Mouse (Mus musculus) stomach, postnatal 0 days (tissue): ENCODE measurements at regions not wholly inside any gene's neighbourhood (a gene's known extent, or its start where the extent isn't known, plus 50 kb on each side); places are given as distances from the start of the nearest gene placed in this dataset.

Experiments used
- ATAC-seq: fragments of 200-750 bp; cut with Nextera tagmentation; 2 replicates; pipeline ENCODE4 v1.8.0; 2017; ENCODE audit not compliant: low FRiP score, low TSS enrichment
- DNase-seq: peaks from one replicate; pipeline ENCODE4 v3.0.0-alpha.2; 2016; ENCODE audit warnings: low spot score
- H3K27ac ChIP-seq: fragments of 300-500 bp; sonication (generic); replicated peaks from 2 replicates; pipeline ENCODE4 v1.5.1; 2014; ENCODE audit warnings: mild to moderate bottlenecking, control low read depth
- H3K27me3 ChIP-seq: fragments of 300-500 bp; sonication (generic); 2 replicates; pipeline ENCODE4 v1.6.1; 2014; ENCODE audit warnings: low read length; ENCODE audit not compliant: control insufficient read depth, insufficient read depth
- H3K36me3 ChIP-seq: fragments of 300-500 bp; sonication (generic); 2 replicates; pipeline ENCODE4 v1.6.1; 2014; ENCODE audit warnings: low read length, mixed read lengths; ENCODE audit not compliant: control insufficient read depth, insufficient read depth
- H3K4me1 ChIP-seq: fragments of 300-500 bp; sonication (generic); replicated peaks from 2 replicates; pipeline ENCODE4 v1.6.1; 2014; ENCODE audit warnings: antibody characterized with exemption; ENCODE audit not compliant: control insufficient read depth, insufficient read depth
- H3K4me2 ChIP-seq: fragments of 300-500 bp; sonication (generic); replicated peaks from 2 replicates; pipeline ENCODE4 v1.6.1; 2014; ENCODE audit warnings: low read depth, mild to moderate bottlenecking, control low read depth, moderate library complexity
- H3K4me3 ChIP-seq: fragments of 300-500 bp; sonication (generic); 2 replicates; pipeline ENCODE4 v1.5.1; 2014; ENCODE audit warnings: low read depth, low read length, control low read depth
- H3K9ac ChIP-seq: fragments of 300-500 bp; sonication (generic); 2 replicates; pipeline ENCODE4 v1.6.1; 2014; ENCODE audit warnings: mild to moderate bottlenecking, low read length, control low read depth, mixed read lengths
- H3K9me3 ChIP-seq: fragments of 300-500 bp; sonication (generic); 2 replicates; pipeline ENCODE4 v1.6.1; 2016; ENCODE audit warnings: low read length; ENCODE audit not compliant: control insufficient read depth
- CTCF ChIP-seq: IDR thresholded peaks from 2 replicates; pipeline ENCODE4 v1.5.1; 2016; ENCODE audit warnings: antibody characterized with exemption, low read depth, mild to moderate bottlenecking, moderate library complexity
- EP300 ChIP-seq: optimal IDR thresholded peaks from 2 replicates; pipeline ENCODE3; 2016; ENCODE audit warnings: antibody characterized with exemption
- WGBS: fragments of 180-500 bp; shearing (Covaris S2); extraction: QIAGEN DNeasy Blood & Tissue Kit; methylation state at CpG from one replicate; pipeline ENCODE4 v1.1.7; 2014; 5-methylcytosine and 5-hydroxymethylcytosine counted together

DNA sequence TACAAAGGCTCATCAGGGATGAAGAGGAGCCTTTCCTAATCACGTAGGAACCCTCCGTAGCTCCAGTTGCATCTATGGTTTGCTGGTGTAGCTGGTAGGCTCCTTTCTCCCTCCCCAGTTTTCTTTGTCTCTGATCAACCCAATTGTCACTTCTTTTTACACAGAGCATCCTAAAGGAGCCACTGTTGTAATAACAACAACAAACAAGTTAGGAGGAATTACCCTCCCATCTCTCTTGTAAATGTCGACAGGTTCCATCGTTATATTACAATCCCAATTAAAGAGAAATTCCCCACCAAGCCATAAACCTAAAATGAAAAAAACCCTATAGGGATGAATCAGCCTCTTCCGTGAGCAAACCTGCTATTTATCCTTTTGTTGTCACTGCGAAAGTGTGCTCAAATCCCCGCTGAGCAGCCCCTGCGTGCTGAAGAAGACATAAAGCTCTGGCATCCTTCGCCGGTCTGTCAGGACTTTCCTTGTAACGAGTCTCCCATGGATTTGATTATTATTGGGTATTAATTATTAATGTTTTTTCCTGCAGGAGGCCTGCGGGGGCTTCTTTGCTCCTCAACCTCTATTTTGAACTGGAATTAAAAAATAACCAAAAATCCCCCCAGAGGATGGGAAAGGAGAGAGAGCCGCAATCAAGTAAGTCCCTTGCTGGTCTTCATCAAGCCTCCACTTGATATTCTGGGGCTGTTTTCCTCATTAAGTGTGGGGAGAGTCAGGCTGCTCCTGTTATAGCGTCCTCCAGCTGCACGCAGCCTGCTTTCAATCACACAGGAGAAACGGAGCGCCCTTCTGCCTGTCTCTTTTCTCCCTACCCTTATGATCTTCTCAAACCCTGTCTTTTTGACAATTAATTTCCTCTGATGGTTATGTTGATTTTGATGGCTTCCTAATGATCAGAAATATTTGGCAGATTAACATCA, 619.1 kb upstream of the Camk1g start:
- Histone ChIP-seq H3K4me2 (no peak overlapping the region), H3K27me3 (no peaks in the 10 kb centered on the region), H3K27ac (no peak overlapping the region), H3K4me1 (no peaks in the 10 kb centered on the region), H3K9me3 (no peaks in the 10 kb centered on the region), H3K9ac (no peak overlapping the region), H3K4me3 (no peak overlapping the region), H3K36me3 (no peaks in the 10 kb centered on the region)
- TF ChIP-seq CTCF (no peak), EP300 (no peak)
- DNase-seq (no peak), ATAC-seq (no peak)
- 44% methylated on average over 17 of the region's 17 CpGs for WGBS

DNA sequence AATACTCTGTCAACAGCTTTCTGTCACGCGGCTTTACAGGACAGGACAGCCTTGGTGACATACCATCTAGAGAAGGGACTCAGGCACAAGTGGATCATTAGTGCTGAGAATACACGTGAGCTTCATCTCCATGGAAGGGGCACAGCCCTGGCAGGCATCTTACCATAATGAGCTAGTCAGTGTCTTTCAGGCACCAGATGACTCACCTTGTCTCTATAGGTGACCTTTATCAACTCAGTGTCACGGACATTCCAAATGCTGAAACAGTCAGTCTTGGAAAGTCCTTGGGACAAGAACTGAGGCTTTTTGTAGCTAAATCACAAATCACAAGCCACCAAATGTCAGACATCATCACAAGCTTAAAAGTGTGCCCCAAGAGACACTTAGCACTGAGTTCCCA, 610.5 kb upstream of the Camk1g start:
- Histone ChIP-seq H3K27me3 (no peaks in the 10 kb centered on the region), H3K9ac (no peak overlapping the region), H3K4me3 (no peak overlapping the region), H3K4me2 (no peak overlapping the region), H3K4me1 (no peaks in the 10 kb centered on the region), H3K36me3 (no peaks in the 10 kb centered on the region), H3K27ac (no peak overlapping the region), H3K9me3 (no peaks in the 10 kb centered on the region)
- no peak for TF ChIP-seq EP300
- no peak for TF ChIP-seq CTCF
- ATAC-seq, result no peak
- no peak for DNase-seq
- 87% methylated on average over 4 of the region's 4 CpGs for WGBS

DNA sequence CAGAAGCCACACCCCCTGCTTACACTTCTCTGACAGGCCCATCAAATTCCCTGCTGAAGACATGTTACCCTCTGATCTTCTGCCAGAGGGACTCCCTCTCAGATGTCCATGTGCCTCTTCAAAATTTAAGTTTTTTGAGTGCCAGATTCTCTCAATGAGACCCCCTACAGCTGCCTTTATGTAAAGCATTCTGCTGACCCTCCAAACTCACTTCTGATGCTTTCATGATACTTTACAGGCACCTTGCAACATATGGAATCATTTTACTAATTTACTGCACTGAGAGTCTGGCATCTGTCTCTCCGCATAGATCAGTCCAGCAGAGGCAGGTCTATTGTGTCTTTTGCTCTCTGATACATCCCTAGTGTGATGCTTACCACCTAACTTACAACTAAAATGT, 601.4 kb upstream of the Camk1g start:
- no peak for ATAC-seq
- Histone ChIP-seq H3K4me2 (no peak overlapping the region), H3K27ac (no peak overlapping the region), H3K9ac (no peak overlapping the region), H3K4me1 (no peaks in the 10 kb centered on the region), H3K27me3 (no peaks in the 10 kb centered on the region), H3K36me3 (no peaks in the 10 kb centered on the region), H3K4me3 (no peak overlapping the region), H3K9me3 (no peaks in the 10 kb centered on the region)
- TF ChIP-seq EP300 (no peak), CTCF (no peak)
- no peak for DNase-seq
- WGBS, result 82% methylated on average over 1 of the region's 1 CpGs

DNA sequence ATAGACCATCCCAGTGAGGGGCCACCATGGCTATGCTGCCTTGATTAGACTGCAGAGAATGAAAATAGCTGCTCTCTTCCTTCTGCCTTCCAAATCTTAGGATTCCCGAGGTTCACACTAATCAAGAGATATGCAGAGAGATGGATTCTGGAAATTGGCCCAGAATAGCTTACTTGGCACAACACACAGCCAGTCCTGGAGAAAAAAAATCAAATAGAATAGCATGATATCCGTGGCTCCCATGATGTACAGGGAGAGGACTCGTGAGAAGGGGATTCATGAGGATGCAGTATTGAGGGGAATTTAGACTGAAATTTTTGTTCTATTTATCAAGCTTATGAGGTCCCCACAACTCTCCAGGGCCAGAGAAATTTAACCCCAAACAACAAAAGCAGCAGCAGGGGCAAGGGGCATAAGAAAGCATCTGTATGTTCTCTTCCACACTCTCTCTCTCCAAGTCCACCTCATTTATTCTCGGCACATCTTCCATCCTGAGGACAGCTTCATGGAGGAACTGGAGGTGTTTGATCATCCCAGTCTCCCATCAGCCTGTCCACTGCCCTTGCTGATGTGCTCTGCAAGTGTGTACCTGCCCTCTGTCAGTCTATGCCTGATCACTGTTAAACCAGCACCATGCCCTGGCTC, 599.3 kb upstream of the Camk1g start:
- H3K27me3 ChIP-seq, result no peaks in the 10 kb centered on the region
- H3K9me3 ChIP-seq, result no peaks in the 10 kb centered on the region
- no peak overlapping the region for H3K9ac ChIP-seq
- H3K4me3 ChIP-seq, result no peak overlapping the region
- no peaks in the 10 kb centered on the region for H3K4me1 ChIP-seq
- TF ChIP-seq EP300 (no peak), CTCF (no peak)
- no peak overlapping the region for H3K27ac ChIP-seq
- DNase-seq, result no peak
- no peaks in the 10 kb centered on the region for H3K36me3 ChIP-seq
- no peak for ATAC-seq
- H3K4me2 ChIP-seq, result no peak overlapping the region
- WGBS, result 58% methylated on average over 4 of the region's 4 CpGs

DNA sequence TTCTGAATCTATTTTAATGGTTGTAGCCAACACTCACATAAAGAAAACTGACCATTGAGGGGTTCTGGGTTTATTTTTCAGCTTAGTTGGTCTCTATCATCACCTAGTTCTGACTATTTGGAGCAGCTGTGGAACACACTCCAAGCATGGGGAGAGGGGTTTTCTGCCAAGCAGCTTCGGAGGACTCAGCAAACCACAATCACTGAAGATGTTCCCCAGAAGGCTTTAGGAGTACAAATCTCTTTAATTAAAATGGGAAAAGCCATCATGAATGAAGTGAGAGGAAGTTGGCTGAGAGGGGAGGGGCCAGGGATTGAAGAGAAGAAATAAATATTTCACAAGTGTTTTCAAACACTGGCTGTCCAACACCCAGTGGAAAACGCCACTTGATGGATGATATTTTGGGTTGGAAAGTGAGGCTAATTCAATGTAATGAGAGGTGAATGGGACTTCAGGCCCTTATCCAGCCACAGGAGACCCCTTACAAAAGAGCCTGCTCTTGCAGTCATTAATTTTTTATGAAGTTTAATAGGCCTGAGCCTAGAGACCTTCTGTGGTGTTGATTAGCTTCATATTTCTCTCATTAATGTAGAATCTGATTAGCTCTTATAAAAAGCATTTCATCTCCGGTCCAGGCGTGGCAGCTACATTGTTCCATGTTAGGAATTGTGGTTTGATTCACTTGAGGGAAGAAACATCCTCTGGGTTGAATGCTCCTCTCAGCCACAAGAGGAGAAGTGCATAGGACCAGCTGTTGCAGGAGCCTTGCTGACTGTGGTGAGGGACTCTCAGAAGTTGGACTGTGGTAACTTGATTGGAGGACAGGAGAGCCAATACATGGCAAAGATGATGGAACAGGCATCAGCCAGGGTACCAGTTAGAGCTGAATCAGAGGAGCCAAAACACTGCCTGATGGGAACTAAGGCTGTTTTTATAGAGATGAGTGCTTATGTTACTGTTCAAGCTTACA, 598.1 kb upstream of the Camk1g start:
- no peak overlapping the region for H3K9ac ChIP-seq
- no peaks in the 10 kb centered on the region for H3K4me1 ChIP-seq
- no peak for ATAC-seq
- H3K9me3 ChIP-seq, result no peaks in the 10 kb centered on the region
- H3K36me3 ChIP-seq, result no peaks in the 10 kb centered on the region
- 70% methylated on average over 4 of the region's 4 CpGs for WGBS
- H3K27ac ChIP-seq, result no peak overlapping the region
- no peak overlapping the region for H3K4me3 ChIP-seq
- no peaks in the 10 kb centered on the region for H3K27me3 ChIP-seq
- no peak for DNase-seq
- TF ChIP-seq CTCF, result no peak
- H3K4me2 ChIP-seq, result no peak overlapping the region
